Mouse (Mus musculus) spleen, adult 2 months (tissue): ENCODE results near the gene Fam172a.

Experiments
- CTCF ChIP-seq: fragments of 200-500 bp; IDR thresholded peaks from 2 replicates; pipeline ENCODE4 v1.5.1; 2011; ENCODE audit warnings: mild to moderate bottlenecking, inconsistent platforms; ENCODE audit not compliant: insufficient read depth, insufficient read length, insufficient replicate concordance; ENCODE audit errors: extremely low read depth
- POLR2A ChIP-seq: fragments of 200-500 bp; IDR thresholded peaks from 2 replicates; pipeline ENCODE4 v1.6.1; 2011; ENCODE audit warnings: low read depth, low read length, inconsistent platforms

DNA sequence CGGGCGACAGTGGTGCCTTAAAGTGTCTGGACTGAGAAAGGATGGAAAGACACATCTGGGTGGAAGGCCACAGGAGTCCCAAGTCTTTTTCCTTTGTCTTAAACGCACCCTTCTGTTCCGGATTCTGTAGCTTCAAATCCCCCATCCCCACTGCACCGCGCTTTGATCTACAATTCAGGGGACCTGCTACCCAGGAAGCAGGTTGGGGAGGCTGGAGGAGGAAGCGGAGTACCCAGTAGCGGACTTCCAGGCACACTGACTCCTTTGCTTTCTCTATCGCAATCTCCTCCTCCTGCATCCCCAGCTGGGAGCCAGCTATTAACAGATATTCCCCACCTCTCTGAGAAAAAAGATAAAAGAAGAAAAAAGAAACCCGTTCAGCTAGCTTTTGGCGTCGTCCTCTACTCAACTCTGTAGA, 507.8 kb downstream of the Fam172a start:
- TF ChIP-seq CTCF (no peak), POLR2A (no peak)
